Mouse (Mus musculus) forebrain, embryonic 12.5 days (tissue): Measurements from ENCODE around the gene Ap3b1. TPM values are rescaled to one million over a fixed set of nuclear protein-coding genes. Genes with fewer than 3 reads are reported as not detected.

ENCODE experiments used
- ATAC-seq: fragments of 200-750 bp; cut with Nextera tagmentation; 2 replicates; pipeline ENCODE4 v1.8.0; 2017; ENCODE audit warnings: moderate TSS enrichment; ENCODE audit not compliant: low FRiP score
- H3K27ac ChIP-seq: fragments of 300-500 bp; sonication (generic); 2 replicates; pipeline ENCODE4 v1.5.1; 2016; ENCODE audit warnings: mild to moderate bottlenecking
- H3K27me3 ChIP-seq: fragments of 300-500 bp; sonication (generic); 2 replicates; pipeline ENCODE4 v1.6.1; 2016; ENCODE audit warnings: mild to moderate bottlenecking
- H3K36me3 ChIP-seq: fragments of 300-500 bp; sonication (generic); replicated peaks from 2 replicates; pipeline ENCODE4 v1.6.1; 2016; ENCODE audit warnings: mild to moderate bottlenecking
- H3K4me1 ChIP-seq: fragments of 300-500 bp; sonication (generic); 2 replicates; pipeline ENCODE4 v1.6.1; 2016
- H3K4me2 ChIP-seq: fragments of 300-500 bp; sonication (generic); 2 replicates; pipeline ENCODE4 v1.6.1; 2016; ENCODE audit warnings: mild to moderate bottlenecking, moderate library complexity
- H3K4me3 ChIP-seq: fragments of 300-500 bp; sonication (generic); replicated peaks from 2 replicates; pipeline ENCODE4 v1.5.1; 2016; ENCODE audit warnings: mild to moderate bottlenecking
- H3K9ac ChIP-seq: fragments of 300-500 bp; sonication (generic); 2 replicates; pipeline ENCODE4 v1.6.1; 2016; ENCODE audit warnings: mild to moderate bottlenecking
- H3K9me3 ChIP-seq: fragments of 300-500 bp; sonication (generic); 2 replicates; pipeline ENCODE4 v1.6.1; 2016
- WGBS: fragments of 180-500 bp; shearing (Covaris S2); methylation state at CpG from one replicate; pipeline ENCODE4 v1.1.7; 2016; 5-methylcytosine and 5-hydroxymethylcytosine counted together
- polyA plus RNA-seq: library from polyadenylated mRNA; unstranded; fragments of >200 nt; fragmentation: Nextera tagmentation; extraction: Ambion mirVana; gene quantifications from 2 replicates; pipeline ENCODE4 v1.2.1, GENCODE M21; 2016

Gene Ap3b1
- polyA plus RNA-seq, 1 experiment from 2014 or later, result 36.1 TPM

DNA sequence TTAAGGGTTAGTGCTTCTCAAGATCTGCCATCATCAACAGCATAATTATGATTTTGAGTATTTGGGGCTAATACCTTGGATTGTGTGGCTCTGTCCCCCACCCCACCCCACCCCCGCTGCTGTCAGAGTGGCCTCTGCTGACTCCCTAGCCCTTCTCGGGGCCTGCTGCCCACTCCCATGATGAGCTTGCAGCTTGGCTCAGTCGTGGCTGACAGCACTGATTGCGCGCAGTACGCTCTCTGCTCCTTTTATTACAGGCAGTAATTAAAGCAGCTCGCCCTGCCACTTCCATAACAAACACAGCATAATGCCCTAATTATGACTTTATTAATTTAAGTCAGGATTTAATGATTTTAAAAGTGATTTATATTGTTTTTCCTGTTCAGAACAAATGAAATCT lies 121.5 kb downstream of the Ap3b1 start:
- Histone ChIP-seq H3K4me2 (no peak overlapping the region), H3K9me3 (no peaks in the 10 kb centered on the region), H3K36me3 (peaks cover 49% of the 10 kb centered on the region), H3K4me3 (no peak overlapping the region), H3K27me3 (no peaks in the 10 kb centered on the region), H3K4me1 (no peaks in the 10 kb centered on the region), H3K27ac (no peak overlapping the region), H3K9ac (no peak overlapping the region)
- 54% methylated on average over 7 of the region's 7 CpGs for WGBS
- no peak for ATAC-seq

DNA sequence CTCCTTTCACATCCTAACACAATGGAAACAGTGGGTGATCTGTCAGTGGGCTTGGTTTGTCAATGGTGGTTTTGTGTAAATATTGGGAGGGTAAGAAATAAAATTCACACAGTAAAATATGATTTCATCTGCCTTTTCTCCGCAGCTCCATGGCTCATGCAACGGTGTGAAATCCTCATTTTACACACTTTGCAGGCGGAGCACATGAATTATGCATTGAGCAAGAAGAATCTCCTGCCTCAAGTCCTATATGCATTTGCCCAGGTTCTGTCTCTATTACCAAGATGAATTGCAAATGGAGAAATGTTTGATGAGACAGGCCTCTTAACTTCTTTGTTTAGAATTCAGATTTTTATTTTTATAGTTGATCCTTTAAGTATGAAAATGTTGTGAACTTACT lies 131.9 kb downstream of the Ap3b1 start:
- no peak overlapping the region for H3K9ac ChIP-seq
- H3K4me2 ChIP-seq, result no peak overlapping the region
- WGBS, result 79% methylated on average over 3 of the region's 3 CpGs
- peaks cover 19% of the 10 kb centered on the region for H3K36me3 ChIP-seq
- H3K27ac ChIP-seq, result no peak overlapping the region
- H3K4me1 ChIP-seq, result no peaks in the 10 kb centered on the region; the same call in 1 of the 2 replicates
- no peak for ATAC-seq
- H3K9me3 ChIP-seq, result no peaks in the 10 kb centered on the region
- H3K4me3 ChIP-seq, result no peak overlapping the region
- H3K27me3 ChIP-seq, result no peaks in the 10 kb centered on the region

DNA sequence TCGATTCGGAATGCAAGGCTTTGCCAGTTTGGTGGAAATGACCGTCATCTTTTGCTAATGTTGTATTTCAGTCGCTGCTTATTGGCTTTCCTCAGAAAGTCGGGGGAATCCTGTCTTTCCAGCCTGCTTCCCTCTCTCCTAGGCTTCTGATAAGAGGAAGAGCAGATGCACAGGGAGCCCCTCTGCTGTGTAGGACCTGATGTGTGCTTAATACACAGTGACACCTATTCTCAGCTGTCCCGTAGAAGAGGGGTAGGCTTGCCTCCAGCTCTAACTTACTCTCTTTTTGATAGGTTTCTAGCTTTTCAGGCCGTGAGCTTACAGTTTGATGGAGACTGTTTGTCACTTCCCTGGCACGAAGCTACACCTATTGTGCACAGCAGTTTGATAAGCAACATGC lies 132.4 kb downstream of the Ap3b1 start:
- Histone ChIP-seq H3K4me2 (no peak overlapping the region), H3K36me3 (peaks cover 16% of the 10 kb centered on the region), H3K9me3 (no peaks in the 10 kb centered on the region), H3K27ac (no peak overlapping the region), H3K4me3 (no peak overlapping the region), H3K27me3 (no peaks in the 10 kb centered on the region), H3K4me1 (no peaks in the 10 kb centered on the region; the same call in 1 of the 2 replicates), H3K9ac (no peak overlapping the region)
- ATAC-seq, result no peak
- WGBS, result 90% methylated on average over 8 of the region's 8 CpGs

DNA sequence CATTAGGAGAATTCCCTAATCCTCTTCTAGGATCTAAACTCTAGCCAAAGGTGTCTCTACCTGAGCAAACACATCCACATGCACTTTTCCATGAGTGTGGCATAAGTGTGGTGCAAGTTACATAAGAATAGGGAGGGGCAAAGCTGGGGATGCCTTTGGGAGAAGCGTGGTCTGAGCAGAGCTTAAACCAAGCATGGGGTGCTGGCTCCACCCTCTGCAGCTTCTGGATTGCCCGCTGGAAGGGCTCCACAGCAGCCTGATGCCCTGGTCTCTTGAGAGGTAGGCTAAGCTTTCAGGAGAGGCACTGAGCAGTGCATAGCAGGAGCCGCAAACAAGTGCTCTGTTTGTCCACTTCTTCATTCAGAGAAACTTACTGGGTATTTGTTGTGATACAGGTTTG lies 138.8 kb downstream of the Ap3b1 start:
- 79% methylated on average over 3 of the region's 3 CpGs for WGBS
- Histone ChIP-seq H3K27ac (no peak overlapping the region), H3K4me2 (no peak overlapping the region), H3K9me3 (no peaks in the 10 kb centered on the region), H3K9ac (no peak overlapping the region), H3K36me3 (peaks cover 15% of the 10 kb centered on the region; the same call in 1 of the 2 replicates), H3K4me3 (no peak overlapping the region), H3K4me1 (peaks cover 7% of the 10 kb centered on the region), H3K27me3 (no peaks in the 10 kb centered on the region)
- no peak for ATAC-seq

DNA sequence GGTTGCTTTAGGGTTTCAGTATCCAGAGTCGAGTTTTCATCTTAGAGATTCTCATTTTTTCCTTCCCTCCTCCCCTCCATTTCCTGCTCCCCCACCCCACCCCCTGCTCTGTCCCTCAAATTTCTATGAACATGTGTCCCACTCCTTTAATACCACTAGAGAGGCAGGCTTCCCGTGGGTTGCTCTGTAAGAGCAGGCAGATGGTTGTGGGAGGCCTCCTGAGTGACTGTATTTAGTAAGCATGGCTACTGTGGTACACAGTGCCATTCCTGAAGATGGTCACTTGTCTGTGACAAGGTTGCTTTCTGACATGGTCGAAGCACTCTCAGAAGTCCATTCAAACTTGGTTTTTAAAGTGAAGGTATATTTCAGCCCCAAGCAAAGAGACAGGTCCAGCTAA lies 147.7 kb downstream of the Ap3b1 start:
- no peak for ATAC-seq
- Histone ChIP-seq H3K27ac (no peak overlapping the region), H3K4me2 (no peak overlapping the region), H3K36me3 (0 out of 2 replicates have a peak, but pooled peaks cover 7% of the 10 kb centered on the region), H3K4me1 (peaks cover 7% of the 10 kb centered on the region; the same call in 1 of the 2 replicates), H3K9ac (no peak overlapping the region), H3K9me3 (no peaks in the 10 kb centered on the region), H3K27me3 (no peaks in the 10 kb centered on the region), H3K4me3 (no peak overlapping the region)
- 88% methylated on average over 3 of the region's 3 CpGs for WGBS

DNA sequence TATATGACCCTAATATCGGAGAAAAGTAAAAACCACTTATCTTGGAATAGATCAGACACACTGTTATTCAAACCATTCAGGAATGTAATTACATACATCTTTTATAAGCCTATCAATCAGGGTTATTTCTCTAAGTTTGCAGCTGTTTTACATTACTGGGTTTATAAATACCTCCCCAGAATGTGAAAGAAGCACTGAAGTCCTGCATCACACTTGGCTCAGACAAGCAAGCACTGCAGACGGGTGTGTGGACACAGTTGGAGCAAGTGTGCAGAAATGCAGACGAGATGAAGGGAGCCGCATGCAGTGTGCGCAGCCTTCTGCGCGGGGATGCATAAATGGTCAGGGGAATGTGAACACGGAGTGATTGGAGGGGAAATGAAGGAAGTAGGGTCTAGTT lies 149.6 kb downstream of the Ap3b1 start:
- Histone ChIP-seq H3K27me3 (no peaks in the 10 kb centered on the region), H3K27ac (no peak overlapping the region), H3K4me2 (no peak overlapping the region), H3K36me3 (0 out of 2 replicates have a peak, but pooled peaks cover 7% of the 10 kb centered on the region), H3K9me3 (no peaks in the 10 kb centered on the region), H3K9ac (no peak overlapping the region), H3K4me1 (peaks cover 15% of the 10 kb centered on the region), H3K4me3 (no peak overlapping the region)
- no peak for ATAC-seq
- WGBS, result 87% methylated on average over 8 of the region's 8 CpGs

DNA sequence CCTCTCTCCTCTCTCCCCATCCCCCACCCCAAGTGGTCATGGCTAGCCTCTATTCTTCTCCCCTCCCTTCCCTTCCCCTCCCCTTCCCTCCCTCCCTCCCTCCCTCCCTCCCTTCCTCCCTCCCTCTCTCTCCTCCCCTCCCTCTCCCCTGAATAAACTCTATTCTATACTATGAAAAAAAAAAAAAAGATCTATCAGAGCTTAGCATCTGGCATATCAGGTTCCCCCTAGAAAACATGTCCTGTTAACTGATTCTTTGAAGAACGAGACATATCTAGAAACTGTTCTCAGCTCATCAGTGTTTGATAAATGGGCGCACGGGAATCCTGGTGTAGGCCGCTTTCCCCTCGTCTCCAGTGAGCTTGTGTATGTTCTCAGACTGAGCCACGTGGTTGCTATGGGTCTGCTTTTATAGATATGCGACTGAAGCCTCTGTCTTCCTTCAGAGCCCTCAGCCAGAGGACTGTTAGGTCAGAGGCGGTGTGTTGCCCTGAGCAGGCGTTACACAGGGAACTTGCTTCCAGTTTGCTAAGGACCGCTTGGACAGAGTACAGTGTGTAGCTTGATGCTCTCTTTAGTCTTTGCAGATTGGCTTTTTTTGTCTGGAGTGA lies 154.5 kb downstream of the Ap3b1 start:
- H3K4me1 ChIP-seq, result peaks cover 15% of the 10 kb centered on the region
- ATAC-seq, result no peak
- no peaks in the 10 kb centered on the region for H3K27me3 ChIP-seq
- H3K9me3 ChIP-seq, result no peaks in the 10 kb centered on the region
- no peak overlapping the region for H3K27ac ChIP-seq
- no peak overlapping the region for H3K4me3 ChIP-seq
- no peak overlapping the region for H3K4me2 ChIP-seq
- no peaks in the 10 kb centered on the region for H3K36me3 ChIP-seq
- no peak overlapping the region for H3K9ac ChIP-seq
- WGBS, result 78% methylated on average over 10 of the region's 10 CpGs

DNA sequence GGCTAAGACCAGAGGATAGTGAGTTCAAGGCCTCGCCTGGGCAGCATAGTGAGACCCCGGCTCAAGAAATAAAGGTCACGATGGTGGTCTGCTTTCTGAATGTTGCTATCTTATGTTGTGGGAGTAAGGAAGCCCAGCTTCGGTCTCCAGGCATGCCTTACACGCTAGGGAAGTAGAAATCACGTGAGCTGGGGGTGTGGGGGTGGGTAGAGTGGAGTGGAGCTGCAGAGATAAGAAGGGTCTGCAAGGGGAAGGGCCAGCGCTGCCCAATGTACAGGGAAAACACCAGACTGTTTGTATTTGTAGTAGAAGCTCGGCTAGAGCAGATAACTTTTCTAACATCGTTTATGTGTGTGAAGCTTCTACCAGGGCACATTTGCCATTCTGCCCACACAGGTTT lies 155.1 kb downstream of the Ap3b1 start:
- no peaks in the 10 kb centered on the region for H3K36me3 ChIP-seq
- peaks cover 15% of the 10 kb centered on the region for H3K4me1 ChIP-seq
- H3K27ac ChIP-seq, result no peak overlapping the region
- H3K4me2 ChIP-seq, result no peak overlapping the region
- WGBS, result 92% methylated on average over 9 of the region's 9 CpGs
- H3K4me3 ChIP-seq, result no peak overlapping the region
- no peak for ATAC-seq
- H3K9me3 ChIP-seq, result no peaks in the 10 kb centered on the region
- no peak overlapping the region for H3K9ac ChIP-seq
- no peaks in the 10 kb centered on the region for H3K27me3 ChIP-seq

DNA sequence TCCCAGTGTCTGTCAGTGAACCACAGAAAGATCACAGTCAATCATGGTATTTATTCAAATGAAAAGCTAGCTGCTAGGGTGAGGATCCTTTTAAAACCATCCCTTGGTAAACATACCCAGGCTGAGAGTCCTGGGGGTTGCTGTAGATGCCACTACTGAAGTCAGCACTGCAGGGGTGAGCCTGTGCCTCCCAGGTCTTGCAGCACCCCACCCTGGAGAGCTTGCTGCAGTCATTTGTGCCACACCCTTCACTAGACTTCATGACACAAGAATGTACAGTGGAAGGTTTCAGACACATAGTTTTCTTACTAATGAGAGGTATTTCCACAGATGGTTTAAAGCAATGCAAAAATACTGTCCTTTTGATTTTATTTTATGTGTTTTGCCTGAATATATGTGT lies 156.2 kb downstream of the Ap3b1 start:
- Histone ChIP-seq H3K9ac (no peak overlapping the region), H3K27me3 (no peaks in the 10 kb centered on the region), H3K36me3 (no peaks in the 10 kb centered on the region), H3K4me3 (no peak overlapping the region), H3K27ac (no peak overlapping the region), H3K4me1 (peaks cover 11% of the 10 kb centered on the region), H3K9me3 (no peaks in the 10 kb centered on the region), H3K4me2 (no peak overlapping the region)
- ATAC-seq, result no peak

DNA sequence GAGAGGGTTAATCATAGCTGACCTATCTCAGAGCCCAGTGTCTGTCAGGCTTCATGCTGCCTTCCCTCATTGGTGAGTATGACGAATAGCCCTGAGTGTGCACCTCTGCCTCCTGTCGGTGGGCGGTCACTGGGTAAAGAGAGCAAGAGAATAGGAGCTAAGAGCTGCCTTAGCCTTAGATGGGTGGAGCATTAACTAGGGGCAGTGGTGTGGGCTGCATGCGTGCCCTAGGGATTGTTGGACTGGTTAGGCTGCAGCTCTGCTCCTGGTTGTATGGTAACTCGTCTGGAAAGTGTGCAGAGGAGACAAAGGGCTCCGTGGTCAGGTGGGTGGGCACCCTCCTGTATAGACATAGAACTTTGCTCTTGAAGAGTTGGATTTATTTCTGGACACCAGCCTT lies 157.8 kb downstream of the Ap3b1 start:
- Histone ChIP-seq H3K27ac (no peak overlapping the region), H3K9me3 (no peaks in the 10 kb centered on the region), H3K4me2 (no peak overlapping the region), H3K27me3 (no peaks in the 10 kb centered on the region), H3K9ac (no peak overlapping the region), H3K4me1 (peaks cover 8% of the 10 kb centered on the region), H3K4me3 (no peak overlapping the region), H3K36me3 (no peaks in the 10 kb centered on the region)
- ATAC-seq, result no peak
- 85% methylated on average over 6 of the region's 6 CpGs for WGBS

DNA sequence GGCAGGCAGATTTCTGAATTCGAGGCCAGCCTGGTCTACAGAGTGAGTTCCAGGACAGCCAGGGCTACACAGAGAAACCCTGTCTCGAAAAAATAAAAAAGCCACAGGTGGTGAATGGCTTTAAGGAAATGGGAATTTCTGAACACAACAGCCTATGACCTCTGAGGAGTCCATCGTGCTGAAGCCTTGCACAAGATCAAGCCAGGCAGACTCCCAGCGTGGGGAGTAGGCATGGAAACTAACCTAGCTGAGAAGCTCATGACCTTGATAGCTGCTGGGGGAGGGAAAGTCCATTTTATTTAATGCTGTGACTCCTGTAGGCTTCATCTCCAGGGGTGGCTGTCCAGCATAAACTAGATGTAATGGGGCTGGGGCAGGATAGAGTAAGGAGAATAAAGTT lies 159.4 kb downstream of the Ap3b1 start:
- 94% methylated on average over 4 of the region's 4 CpGs for WGBS
- H3K4me3 ChIP-seq, result no peak overlapping the region
- H3K36me3 ChIP-seq, result no peaks in the 10 kb centered on the region
- no peak overlapping the region for H3K4me2 ChIP-seq
- no peaks in the 10 kb centered on the region for H3K4me1 ChIP-seq
- no peaks in the 10 kb centered on the region for H3K27me3 ChIP-seq
- no peak for ATAC-seq
- no peak overlapping the region for H3K9ac ChIP-seq
- no peaks in the 10 kb centered on the region for H3K9me3 ChIP-seq
- no peak overlapping the region for H3K27ac ChIP-seq

DNA sequence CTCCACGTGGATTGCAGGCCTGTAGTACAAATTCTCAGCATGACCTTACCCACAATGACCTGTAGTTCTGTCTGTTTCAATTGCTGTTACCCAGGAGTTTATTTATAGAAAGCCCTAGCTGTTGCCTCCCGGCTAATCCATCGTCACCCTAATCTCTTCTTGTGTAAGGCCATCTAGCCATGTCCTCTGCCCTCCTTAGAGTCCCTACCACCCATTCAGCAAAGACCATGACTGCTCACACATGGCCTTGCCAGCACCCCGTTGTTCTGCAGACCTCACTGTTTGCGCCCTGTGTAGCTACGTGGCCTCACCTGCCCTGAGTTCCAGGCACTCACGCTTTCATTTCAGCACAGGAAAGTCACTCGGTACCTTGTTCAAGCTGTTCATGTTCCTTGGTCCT lies 160.5 kb downstream of the Ap3b1 start:
- no peaks in the 10 kb centered on the region for H3K27me3 ChIP-seq
- H3K4me2 ChIP-seq, result no peak overlapping the region
- no peaks in the 10 kb centered on the region for H3K36me3 ChIP-seq
- H3K4me3 ChIP-seq, result no peak overlapping the region
- no peak for ATAC-seq
- H3K27ac ChIP-seq, result no peak overlapping the region
- no peak overlapping the region for H3K9ac ChIP-seq
- 90% methylated on average over 8 of the region's 8 CpGs for WGBS
- no peaks in the 10 kb centered on the region for H3K9me3 ChIP-seq
- no peaks in the 10 kb centered on the region for H3K4me1 ChIP-seq

DNA sequence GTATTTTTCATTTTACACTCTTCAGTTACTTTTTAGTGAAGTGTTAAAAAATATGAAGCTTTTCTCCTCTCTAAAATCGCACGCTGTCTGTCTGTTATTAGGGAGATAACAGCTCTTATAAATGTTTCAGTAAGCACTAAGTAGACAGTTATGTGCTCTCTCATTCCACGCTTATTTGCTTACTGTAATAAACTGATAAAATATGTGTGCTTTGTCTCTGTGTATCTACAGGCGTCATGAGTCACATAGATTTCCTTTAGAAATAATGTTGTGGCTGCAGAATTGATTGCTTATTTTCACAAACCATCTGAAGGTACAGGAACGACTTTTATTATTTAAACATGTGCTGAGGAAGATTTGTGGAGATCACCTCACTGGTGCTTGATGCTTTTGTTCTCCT lies 164.5 kb downstream of the Ap3b1 start:
- no peak overlapping the region for H3K9ac ChIP-seq
- H3K36me3 ChIP-seq, result 0 out of 2 replicates have a peak, but pooled peaks cover 3% of the 10 kb centered on the region
- no peaks in the 10 kb centered on the region for H3K9me3 ChIP-seq
- no peak overlapping the region for H3K4me2 ChIP-seq
- ATAC-seq, result no peak
- WGBS, result 80% methylated on average over 5 of the region's 5 CpGs
- no peaks in the 10 kb centered on the region for H3K27me3 ChIP-seq
- H3K4me1 ChIP-seq, result no peaks in the 10 kb centered on the region
- no peak overlapping the region for H3K27ac ChIP-seq
- no peak overlapping the region for H3K4me3 ChIP-seq
